Mouse (Mus musculus) MEL (cell line): ENCODE data around the gene Gdf11. TPM values are rescaled to one million over a fixed set of nuclear protein-coding genes. Genes with fewer than 3 reads are reported as not detected.

Experiments used
- polyA plus RNA-seq, 2 experiments: library from polyadenylated mRNA; stranded (reverse) in 1 of 2; unstranded in 1 of 2; fragments of >175 nt in 1 of 2; fragments of >200 nt in 1 of 2; gene quantifications; 2 replicates each; pipeline versions ENCODE4 v1.2.1 to v1.2.4; 2012; ENCODE audit warnings: low replicate concordance in 2 of 2, low read depth in 1 of 2; ENCODE audit not compliant: insufficient read length in 2 of 2, insufficient read depth in 1 of 2, missing spikeins in 1 of 2
- total RNA-seq: library from RNA; depleted of rRNA; stranded (reverse); fragments of 300-350 nt; gene quantifications from 2 replicates; pipeline ENCODE4 v1.2.3, GENCODE M21; 2012; rRNA removed

Gdf11 gene
- total and polyA plus RNA-seq, 3 experiments: 2.3 to 2.8 TPM; not detected in 1

Other genes with a start within 250 kb of the Gdf11 start
- gene Ikzf4, start 245.7 kb downstream of the Gdf11 start, total RNA-seq: not detected in 2 replicates
- under 1 TPM in 1 of 2 experiments, not detected in 1; 0.03 TPM for gene Ikzf4, start 245.7 kb downstream of the Gdf11 start, polyA plus RNA-seq
- 4.7 and 4.9 TPM in 2 replicates for gene Suox, start 217.6 kb downstream of the Gdf11 start, total RNA-seq
- 1 to 10 TPM in 1 of 2 experiments, not detected in 1; 7.2 TPM for gene Suox, start 217.6 kb downstream of the Gdf11 start, polyA plus RNA-seq
- gene Rab5b, start 195.5 kb downstream of the Gdf11 start, total RNA-seq: 16.2 and 18.7 TPM in 2 replicates
- gene Rab5b, start 195.5 kb downstream of the Gdf11 start, polyA plus RNA-seq: 10 to 100 TPM; 23.3 to 45.7 TPM
- gene Pmel, start 187.5 kb downstream of the Gdf11 start, total RNA-seq: 0.13 and 0.15 TPM in 2 replicates
- under 1 TPM in 1 of 2 experiments, not detected in 1; 0.45 TPM for gene Pmel, start 187.5 kb downstream of the Gdf11 start, polyA plus RNA-seq
- 34.2 and 40.5 TPM in 2 replicates for gene Cdk2, start 186.7 kb downstream of the Gdf11 start, total RNA-seq
- gene Cdk2, start 186.7 kb downstream of the Gdf11 start, polyA plus RNA-seq: 10 to 100 TPM in 1 of 2 experiments, not detected in 1; 72.4 TPM
- gene Dgka, start 146.9 kb downstream of the Gdf11 start, total RNA-seq: 0.69 and 1.0 TPM in 2 replicates
- gene Dgka, start 146.9 kb downstream of the Gdf11 start, polyA plus RNA-seq: 1 to 10 TPM in 1 of 2 experiments, not detected in 1; 3.5 TPM
- 64.2 and 77.4 TPM in 2 replicates for gene Pym1, start 143.8 kb downstream of the Gdf11 start, total RNA-seq
- gene Pym1, start 143.8 kb downstream of the Gdf11 start, polyA plus RNA-seq: 100 to 1,000 TPM in 1 of 2 experiments, not detected in 1; 107 TPM
- 0.08 and 0.10 TPM in 2 replicates for gene Mmp19, start 100.8 kb downstream of the Gdf11 start, total RNA-seq
- under 1 TPM in 1 of 2 experiments, not detected in 1; 0.36 TPM for gene Mmp19, start 100.8 kb downstream of the Gdf11 start, polyA plus RNA-seq
- gene Dnajc14, start 87.7 kb downstream of the Gdf11 start, total RNA-seq: 22.2 and 27.7 TPM in 2 replicates
- gene Dnajc14, start 87.7 kb downstream of the Gdf11 start, polyA plus RNA-seq: 10 to 100 TPM in 1 of 2 experiments, not detected in 1; 36.7 TPM
- gene Tmem198b, start 87.3 kb downstream of the Gdf11 start, total RNA-seq: 2.2 and 3.1 TPM in 2 replicates
- gene Tmem198b, start 87.3 kb downstream of the Gdf11 start, polyA plus RNA-seq: 1 to 10 TPM in 1 of 2 experiments, not detected in 1; 8.6 TPM
- gene Sarnp, start 74.4 kb downstream of the Gdf11 start, total RNA-seq: 100 and 103 TPM in 2 replicates
- 1,000 to 10,000 TPM in 1 of 2 experiments, 100 to 1,000 TPM in 1; 189 to 1,007 TPM for gene Sarnp, start 74.4 kb downstream of the Gdf11 start, polyA plus RNA-seq
- 90.7 and 100 TPM in 2 replicates for gene Ormdl2, start 70.1 kb downstream of the Gdf11 start, total RNA-seq
- 100 to 1,000 TPM; 114 to 278 TPM for gene Ormdl2, start 70.1 kb downstream of the Gdf11 start, polyA plus RNA-seq
- gene Cd63, start 9.3 kb upstream of the Gdf11 start, total RNA-seq: 0.29 and 0.46 TPM in 2 replicates
- gene Cd63, start 9.3 kb upstream of the Gdf11 start, polyA plus RNA-seq: under 1 TPM in 1 of 2 experiments, not detected in 1; 0.64 TPM
- 1.2 and 2.9 TPM in 2 replicates for gene Rdh5, start 31.2 kb upstream of the Gdf11 start, total RNA-seq
- 1 to 10 TPM in 1 of 2 experiments, not detected in 1; 4.2 TPM for gene Rdh5, start 31.2 kb upstream of the Gdf11 start, polyA plus RNA-seq
- gene Bloc1s1, start 32.3 kb upstream of the Gdf11 start, total RNA-seq: 57.7 and 70.6 TPM in 2 replicates
- 10 to 100 TPM in 1 of 2 experiments, not detected in 1; 45.1 TPM for gene Bloc1s1, start 32.3 kb upstream of the Gdf11 start, polyA plus RNA-seq
- gene Itga7, start 42.1 kb upstream of the Gdf11 start, total RNA-seq: 0.04 and 0.16 TPM in 2 replicates
- under 1 TPM in 1 of 2 experiments, not detected in 1; 0.14 TPM for gene Itga7, start 42.1 kb upstream of the Gdf11 start, polyA plus RNA-seq
- not detected in 2 replicates for gene Mettl7b, start 69.3 kb upstream of the Gdf11 start, total RNA-seq
- gene Mettl7b, start 69.3 kb upstream of the Gdf11 start, polyA plus RNA-seq: not detected
- not detected in 2 replicates for gene Olfr9, start 97.7 kb upstream of the Gdf11 start, total RNA-seq
- gene Olfr9, start 97.7 kb upstream of the Gdf11 start, polyA plus RNA-seq: not detected
- not detected in 2 replicates for gene Olfr763, start 119.1 kb upstream of the Gdf11 start, total RNA-seq
- gene Olfr763, start 119.1 kb upstream of the Gdf11 start, polyA plus RNA-seq: not detected
- not detected in 2 replicates for gene Olfr764-ps1, start 148.2 kb upstream of the Gdf11 start, total RNA-seq
- not detected for gene Olfr764-ps1, start 148.2 kb upstream of the Gdf11 start, polyA plus RNA-seq
- not detected in 2 replicates for gene Olfr765, start 158.3 kb upstream of the Gdf11 start, total RNA-seq
- gene Olfr765, start 158.3 kb upstream of the Gdf11 start, polyA plus RNA-seq: not detected
- gene Olfr766-ps1, start 177.3 kb upstream of the Gdf11 start, total RNA-seq: not detected in 2 replicates
- not detected for gene Olfr766-ps1, start 177.3 kb upstream of the Gdf11 start, polyA plus RNA-seq
- gene Olfr767, start 191.2 kb upstream of the Gdf11 start, total RNA-seq: not detected in 2 replicates
- not detected for gene Olfr767, start 191.2 kb upstream of the Gdf11 start, polyA plus RNA-seq
- not detected in 2 replicates for gene Olfr768, start 207.7 kb upstream of the Gdf11 start, total RNA-seq
- not detected for gene Olfr768, start 207.7 kb upstream of the Gdf11 start, polyA plus RNA-seq
- not detected in 2 replicates for gene Olfr769, start 226.1 kb upstream of the Gdf11 start, total RNA-seq
- not detected for gene Olfr769, start 226.1 kb upstream of the Gdf11 start, polyA plus RNA-seq
- gene Olfr770, start 247.3 kb upstream of the Gdf11 start, total RNA-seq: not detected in 2 replicates
- not detected for gene Olfr770, start 247.3 kb upstream of the Gdf11 start, polyA plus RNA-seq